ENCODE assay signal across 12 mouse cellular contexts in the genomic region with DNA sequence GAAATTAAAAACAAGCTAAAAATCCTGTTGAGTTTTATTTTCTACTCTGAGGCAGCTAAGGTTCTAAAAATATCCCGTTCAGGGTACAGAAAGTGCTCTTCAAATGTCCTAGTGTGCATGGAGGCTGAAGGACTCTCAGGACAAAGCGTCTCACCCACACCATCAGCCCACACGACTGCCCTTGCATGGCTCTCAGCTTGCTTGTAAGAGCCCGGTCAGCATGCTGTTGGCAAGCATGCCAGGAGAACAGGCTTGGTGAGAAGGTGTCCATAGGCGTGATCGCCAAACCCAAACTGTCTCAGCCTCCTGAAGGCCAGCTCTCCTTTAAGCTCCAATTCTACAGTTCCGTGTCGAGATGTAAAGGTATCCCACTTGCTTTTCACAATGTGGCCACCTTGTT. TPM values are rescaled to one million over a fixed set of nuclear protein-coding genes. Genes with fewer than 3 reads are reported as not detected.
DNase-seq lines count a peak whose midpoint lies in the region; ATAC-seq lines count a peak whose summit lies in the region.
"Had no signal": no experiment of that assay in that cellular context is flagged by ENCODE, and none has a peak within 500 bp of the region (broad histone marks: within the 10 kb centered on the region; RNA-seq: fewer than 3 reads in every experiment).

No protein-coding gene starts in this region.

- H3K9ac ChIP-seq in kidney, embryonic 16.5 days (replicated peaks; ENCODE audit: low read length) = no peak overlapping the region
- H3K9ac ChIP-seq in heart, embryonic 14.5 days (ENCODE audit: low read length) = no peak overlapping the region
- H3K9ac ChIP-seq in midbrain, embryonic 14.5 days (replicated peaks; ENCODE audit: low read length) = no peak overlapping the region
- H3K9ac ChIP-seq: hindbrain, embryonic 14.5 days; liver, embryonic 14.5 days; midbrain, embryonic 13.5 days had no signal

- H3K4me2 ChIP-seq in kidney, embryonic 16.5 days (replicated peaks; ENCODE audit: low read depth, low read length) = no peak overlapping the region
- H3K4me2 ChIP-seq in heart, embryonic 14.5 days (ENCODE audit: low read length) = no peak overlapping the region
- no peak overlapping the region for H3K4me2 ChIP-seq in midbrain, embryonic 14.5 days (ENCODE audit: low read length)
- H3K4me2 ChIP-seq: hindbrain, embryonic 14.5 days; midbrain, embryonic 13.5 days had no signal

- peak; percentile 14 for DNase-seq in cerebellum, postnatal 36 days
- DNase-seq in cerebellum, adult 11 months = no peak
- DNase-seq in kidney, adult 8-10 months = peak; percentile 8 to 9
- peak; percentile 59 for DNase-seq in lung, postnatal 10 days
- no peak for DNase-seq in midbrain, embryonic 14.5 days
- DNase-seq in yolk sac, embryonic 10.5 days (ENCODE audit: low spot score) = no peak
- DNase-seq: adrenal gland, adult 2 months had no signal

- no peak overlapping the region for H3K4me3 ChIP-seq in kidney, embryonic 16.5 days (ENCODE audit: low read length)
- H3K4me3 ChIP-seq in heart, embryonic 14.5 days (ENCODE audit: control insufficient read depth in 1 of 2, insufficient read depth in 1 of 2, low read depth in 1 of 2, low read length in 2 of 2) = no peak overlapping the region
- H3K4me3 ChIP-seq in midbrain, embryonic 14.5 days (replicated peaks; ENCODE audit: low read depth, low read length) = no peak overlapping the region
- H3K4me3 ChIP-seq: midbrain, embryonic 13.5 days had no signal

- ATAC-seq in kidney, embryonic 16.5 days (ENCODE audit: low FRiP score, low TSS enrichment) = no peak
- ATAC-seq in heart, embryonic 14.5 days (ENCODE audit: insufficient number of reproducible peaks, insufficient read depth, low FRiP score, low read depth) = no peak
- ATAC-seq in midbrain, embryonic 14.5 days (ENCODE audit: low FRiP score, low TSS enrichment) = no peak
- ATAC-seq: midbrain, embryonic 13.5 days had no signal

- H3K27me3 ChIP-seq in kidney, embryonic 16.5 days (ENCODE audit: insufficient read depth, low read length) = no peaks in the 10 kb centered on the region
- no peaks in the 10 kb centered on the region for H3K27me3 ChIP-seq in heart, embryonic 14.5 days (ENCODE audit: control insufficient read depth, insufficient read depth, low read length)
- no peaks in the 10 kb centered on the region for H3K27me3 ChIP-seq in midbrain, embryonic 14.5 days (ENCODE audit: control insufficient read depth, insufficient read depth, low read length)
- H3K27me3 ChIP-seq: midbrain, embryonic 13.5 days had no signal

- H3K9me3 ChIP-seq in kidney, embryonic 16.5 days (ENCODE audit: low read length) = no peaks in the 10 kb centered on the region
- no peaks in the 10 kb centered on the region for H3K9me3 ChIP-seq in heart, embryonic 14.5 days (ENCODE audit: control insufficient read depth, low read length)
- H3K9me3 ChIP-seq in midbrain, embryonic 14.5 days (ENCODE audit: control insufficient read depth, low read length) = no peaks in the 10 kb centered on the region
- H3K9me3 ChIP-seq: midbrain, embryonic 13.5 days had no signal

- no peak overlapping the region for H3K27ac ChIP-seq in kidney, embryonic 16.5 days (ENCODE audit: low read length)
- H3K27ac ChIP-seq in heart, embryonic 14.5 days (replicated peaks in 1 of 2; ENCODE audit: control insufficient read depth in 1 of 2, insufficient read depth in 1 of 2, low read depth in 2 of 2, low read length in 2 of 2) = peak overlapping the region; percentile 73 to 78
- H3K27ac ChIP-seq in midbrain, embryonic 14.5 days (replicated peaks; ENCODE audit: low read depth, low read length) = no peak overlapping the region
- H3K27ac ChIP-seq: hindbrain, embryonic 14.5 days; liver, embryonic 14.5 days had no signal

- 82% methylated on average over 8 of the region's 8 CpGs for WGBS in kidney, embryonic 16.5 days
- WGBS in heart, embryonic 14.5 days = 58% methylated on average over 8 of the region's 8 CpGs
- 90% methylated on average over 8 of the region's 8 CpGs for WGBS in midbrain, embryonic 14.5 days

- no peaks in the 10 kb centered on the region for H3K36me3 ChIP-seq in kidney, embryonic 16.5 days (ENCODE audit: insufficient read depth, low read length)
- H3K36me3 ChIP-seq in heart, embryonic 14.5 days (ENCODE audit: control insufficient read depth, insufficient read depth, low read length) = no peaks in the 10 kb centered on the region
- H3K36me3 ChIP-seq in midbrain, embryonic 14.5 days (ENCODE audit: control insufficient read depth, insufficient read depth, low read length) = no peaks in the 10 kb centered on the region
- H3K36me3 ChIP-seq: midbrain, embryonic 13.5 days had no signal

- no peaks in the 10 kb centered on the region for H3K4me1 ChIP-seq in kidney, embryonic 16.5 days (ENCODE audit: insufficient read depth, low read length)
- H3K4me1 ChIP-seq in heart, embryonic 14.5 days (ENCODE audit: control insufficient read depth in 2 of 2, insufficient read depth in 2 of 2, low read length in 2 of 2) = peaks cover 3 to 8% of the 10 kb centered on the region in 2 experiments; a peak in 2 of 4 replicates
- no peaks in the 10 kb centered on the region for H3K4me1 ChIP-seq in midbrain, embryonic 14.5 days (ENCODE audit: control insufficient read depth, insufficient read depth, low read length)

RNA-seq across cellular contexts. Expression of a gene that starts 29.7 kb away (rescaled TPM):
- 41.4 and 43.5 TPM in 2 replicates for polyA plus RNA-seq in kidney, embryonic 16.5 days (2015; fragmentation: Nextera tagmentation; extraction: Ambion mirVana)
- polyA plus RNA-seq in heart, embryonic 14.5 days (2014; fragmentation: Nextera tagmentation; extraction: Ambion mirVana) = 26.8 and 27.2 TPM in 2 replicates
- polyA plus RNA-seq in midbrain, embryonic 14.5 days (2014; fragmentation: Nextera tagmentation; extraction: Ambion mirVana) = 82.4 and 104 TPM in 2 replicates

Comparison
In these comparisons a context has a peak if more than half of its experiments do, and no peak if none do; other contexts are left out.
1. DNase-seq: peak in cerebellum, postnatal 36 days (2 of 2), kidney, adult 8-10 months (2 of 2) and lung, postnatal 10 days (single experiment); none in cerebellum, adult 11 months (single experiment), midbrain, embryonic 14.5 days (single experiment) and yolk sac, embryonic 10.5 days (single experiment).
2. H3K27ac ChIP-seq: peak in heart, embryonic 14.5 days (2 of 2); none in kidney, embryonic 16.5 days (single experiment) and midbrain, embryonic 14.5 days (single experiment).